Mouse (Mus musculus) midbrain, embryonic 12.5 days (tissue): Measurements from ENCODE around the gene Dmrt2. TPM values are rescaled to one million over a fixed set of nuclear protein-coding genes. Genes with fewer than 3 reads are reported as not detected.

ENCODE experiments used
- ATAC-seq: fragments of 200-750 bp; cut with Nextera tagmentation; 2 replicates; pipeline ENCODE4 v1.8.0; 2017; ENCODE audit warnings: low read depth, moderate TSS enrichment, moderate library complexity; ENCODE audit not compliant: low FRiP score
- H3K27ac ChIP-seq: fragments of 300-500 bp; sonication (generic); replicated peaks from 2 replicates; pipeline ENCODE4 v1.5.1; 2016; ENCODE audit warnings: mild to moderate bottlenecking
- H3K27me3 ChIP-seq: fragments of 300-500 bp; sonication (generic); 2 replicates; pipeline ENCODE4 v1.6.1; 2016; ENCODE audit warnings: mild to moderate bottlenecking
- H3K36me3 ChIP-seq: fragments of 300-500 bp; sonication (generic); 2 replicates; pipeline ENCODE4 v1.6.1; 2016
- H3K4me1 ChIP-seq: fragments of 300-500 bp; sonication (generic); 2 replicates; pipeline ENCODE4 v1.6.1; 2016
- H3K4me2 ChIP-seq: fragments of 300-500 bp; sonication (generic); replicated peaks from 2 replicates; pipeline ENCODE4 v1.6.1; 2016; ENCODE audit warnings: mild to moderate bottlenecking, moderate library complexity
- H3K4me3 ChIP-seq: fragments of 300-500 bp; sonication (generic); 2 replicates; pipeline ENCODE4 v1.5.1; 2016; ENCODE audit warnings: mild to moderate bottlenecking
- H3K9ac ChIP-seq: fragments of 300-500 bp; sonication (generic); replicated peaks from 2 replicates; pipeline ENCODE4 v1.6.1; 2016; ENCODE audit warnings: mild to moderate bottlenecking, moderate library complexity
- H3K9me3 ChIP-seq: fragments of 300-500 bp; sonication (generic); 2 replicates; pipeline ENCODE4 v1.6.1; 2016; ENCODE audit warnings: mild to moderate bottlenecking
- WGBS: fragments of 180-500 bp; shearing (Covaris S2); methylation state at CpG from one replicate; pipeline ENCODE4 v1.1.7; 2016; 5-methylcytosine and 5-hydroxymethylcytosine counted together
- polyA plus RNA-seq: library from polyadenylated mRNA; unstranded; fragments of >200 nt; fragmentation: Nextera tagmentation; extraction: Ambion mirVana; gene quantifications from 2 replicates; pipeline ENCODE4 v1.2.1, GENCODE M21; 2016

Gene Dmrt2
- polyA plus RNA-seq, 1 experiment from 2014 or later: 0.22 TPM

DNA sequence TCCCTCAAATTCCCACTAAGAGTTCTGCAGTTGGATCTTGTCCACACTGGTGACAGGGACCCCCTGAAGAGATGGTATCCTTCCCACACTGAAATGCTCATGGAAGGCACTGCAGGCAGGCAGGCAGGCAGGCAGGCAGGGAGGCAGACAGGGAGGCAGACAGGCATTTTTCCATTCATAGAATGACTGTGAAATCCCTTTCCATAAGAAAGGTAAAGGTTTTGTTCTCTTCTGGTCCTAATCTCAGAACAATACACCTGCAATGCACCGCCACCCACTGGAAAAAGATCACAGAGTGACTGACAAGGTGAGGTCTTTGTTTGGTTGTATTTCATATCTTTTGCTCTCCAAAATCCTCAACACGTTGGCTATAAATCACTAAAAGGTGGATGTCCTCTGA, 42.7 kb downstream of the Dmrt2 start:
- no peak overlapping the region for H3K9ac ChIP-seq
- H3K9me3 ChIP-seq: no peaks in the 10 kb centered on the region
- WGBS: 50% methylated on average over 2 of the region's 2 CpGs
- H3K36me3 ChIP-seq: no peaks in the 10 kb centered on the region
- H3K4me2 ChIP-seq: no peak overlapping the region
- no peak overlapping the region for H3K4me3 ChIP-seq
- H3K27me3 ChIP-seq: no peaks in the 10 kb centered on the region
- H3K27ac ChIP-seq: no peak overlapping the region
- H3K4me1 ChIP-seq: no peaks in the 10 kb centered on the region
- no peak for ATAC-seq

DNA sequence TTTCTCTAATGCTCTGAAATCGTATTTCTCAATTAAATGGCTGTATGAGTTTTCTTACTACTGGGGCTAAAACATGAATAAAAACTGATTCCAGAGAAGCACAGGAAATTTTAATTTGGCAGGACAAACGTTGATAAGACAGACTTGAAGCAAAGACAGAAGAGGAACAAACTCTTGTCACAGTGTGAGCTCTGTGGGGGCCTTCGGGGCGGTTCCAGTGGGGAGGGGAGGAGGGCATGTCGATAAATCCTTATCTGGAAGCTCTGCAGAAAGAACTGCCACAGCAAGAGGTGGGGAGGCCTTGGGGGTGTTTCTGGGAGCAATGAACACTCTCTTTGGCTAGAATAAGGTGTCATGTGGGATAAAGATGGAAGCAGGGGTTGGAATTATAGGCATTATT, 50.4 kb downstream of the Dmrt2 start:
- no peak overlapping the region for H3K4me3 ChIP-seq
- H3K36me3 ChIP-seq: no peaks in the 10 kb centered on the region
- H3K27me3 ChIP-seq: no peaks in the 10 kb centered on the region
- no peak for ATAC-seq
- H3K27ac ChIP-seq: no peak overlapping the region
- H3K9ac ChIP-seq: no peak overlapping the region
- no peaks in the 10 kb centered on the region for H3K4me1 ChIP-seq
- H3K9me3 ChIP-seq: no peaks in the 10 kb centered on the region
- 44% methylated on average over 5 of the region's 5 CpGs for WGBS
- no peak overlapping the region for H3K4me2 ChIP-seq

Other genes starting within 250 kb of the Dmrt2 start
- 0.11 TPM in 1 of 2 replicates, not detected in the other for gene Dmrt1, start 166.8 kb upstream of the Dmrt2 start, polyA plus RNA-seq
- gene Dmrt3, start 62.1 kb upstream of the Dmrt2 start, polyA plus RNA-seq: 1.0 and 2.9 TPM in 2 replicates